Mouse (Mus musculus) forebrain, embryonic 10.5 days (tissue): ENCODE data around the gene Siah2. TPM values are rescaled to one million over a fixed set of nuclear protein-coding genes. Genes with fewer than 3 reads are reported as not detected.

Experiments
- DNase-seq: peaks from one replicate; pipeline ENCODE4 v3.0.0-alpha.2; 2017; ENCODE audit warnings: low spot score; ENCODE audit errors: extremely low spot score
- H3K27ac ChIP-seq: fragments of 300-500 bp; sonication (generic); 2 replicates; pipeline ENCODE4 v1.5.1; 2016; ENCODE audit warnings: mild to moderate bottlenecking
- H3K27me3 ChIP-seq: fragments of 300-500 bp; sonication (generic); 2 replicates; pipeline ENCODE4 v1.6.1; 2016; ENCODE audit warnings: mild to moderate bottlenecking; ENCODE audit not compliant: poor library complexity, severe bottlenecking
- H3K36me3 ChIP-seq: fragments of 300-500 bp; sonication (generic); replicated peaks from 2 replicates; pipeline ENCODE4 v1.6.1; 2016; ENCODE audit warnings: mild to moderate bottlenecking, moderate library complexity
- H3K4me1 ChIP-seq: fragments of 300-500 bp; sonication (generic); 2 replicates; pipeline ENCODE4 v1.6.1; 2016
- H3K4me3 ChIP-seq: fragments of 300-500 bp; sonication (generic); 2 replicates; pipeline ENCODE4 v1.5.1; 2016; ENCODE audit warnings: mild to moderate bottlenecking, moderate library complexity
- H3K9me3 ChIP-seq: fragments of 300-500 bp; sonication (generic); 2 replicates; pipeline ENCODE4 v1.6.1; 2016; ENCODE audit warnings: mild to moderate bottlenecking, moderate library complexity
- WGBS: fragments of 180-500 bp; shearing (Covaris S2); methylation state at CpG from one replicate; pipeline ENCODE4 v1.1.7; 2016; 5-methylcytosine and 5-hydroxymethylcytosine counted together
- polyA plus RNA-seq: library from polyadenylated mRNA; unstranded; fragments of >200 nt; fragmentation: Nextera tagmentation; extraction: Ambion mirVana; gene quantifications from 2 replicates; pipeline ENCODE4 v1.2.1, GENCODE M21; 2016

The Siah2 gene
- polyA plus RNA-seq, 1 experiment from 2014 or later: 2.7 TPM

DNA sequence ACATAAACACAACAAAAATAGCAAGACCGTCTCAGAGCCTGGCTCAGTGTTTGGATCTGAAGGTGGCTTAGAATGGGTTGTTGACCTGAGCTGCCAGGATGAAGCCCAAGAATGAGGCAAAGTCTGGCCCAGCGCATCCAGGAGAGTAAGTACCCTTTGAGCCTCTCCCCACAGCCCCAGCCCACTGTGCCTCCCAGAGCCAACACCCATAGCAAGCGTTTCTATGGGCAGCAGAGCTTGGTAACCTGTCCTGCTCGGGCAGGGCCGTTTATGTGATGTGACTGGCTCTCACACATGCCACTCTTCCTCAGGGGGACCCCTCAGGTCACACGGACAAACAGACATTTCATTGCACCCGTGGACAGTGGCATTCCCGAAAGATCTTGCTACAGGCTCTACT, 13.8 kb downstream of the Siah2 start:
- DNase-seq: no peak
- 70% methylated on average over 8 of the region's 8 CpGs for WGBS
- Histone ChIP-seq H3K27ac (no peak overlapping the region), H3K27me3 (no peaks in the 10 kb centered on the region), H3K4me3 (no peak overlapping the region), H3K4me1 (peaks cover 30% of the 10 kb centered on the region), H3K9me3 (no peaks in the 10 kb centered on the region), H3K36me3 (peaks cover 9% of the 10 kb centered on the region)

DNA sequence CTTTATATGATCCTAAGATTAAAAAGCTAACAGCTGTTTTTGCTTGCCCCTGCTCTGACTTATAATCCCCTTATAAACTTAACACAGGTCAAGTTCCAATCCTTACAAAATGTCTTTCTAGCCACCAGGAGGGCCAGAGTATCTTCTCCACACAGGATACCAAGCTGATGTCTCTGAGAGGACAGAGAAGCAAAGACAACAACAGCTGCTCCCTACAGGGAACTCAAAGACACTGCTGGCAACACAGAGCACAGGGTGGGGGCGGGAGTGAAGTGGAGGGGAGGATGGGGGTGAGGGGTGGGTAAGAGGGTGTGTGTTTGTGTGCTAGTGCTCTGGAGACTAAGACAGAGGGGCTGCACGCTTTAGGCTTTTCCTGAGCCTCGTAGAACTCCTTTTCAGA, 14.6 kb downstream of the Siah2 start:
- Histone ChIP-seq H3K9me3 (no peaks in the 10 kb centered on the region), H3K36me3 (peaks cover 9% of the 10 kb centered on the region), H3K27me3 (no peaks in the 10 kb centered on the region), H3K4me3 (no peak overlapping the region), H3K27ac (no peak overlapping the region), H3K4me1 (peaks cover 32% of the 10 kb centered on the region)
- DNase-seq: no peak
- 57% methylated on average over 3 of the region's 3 CpGs for WGBS

DNA sequence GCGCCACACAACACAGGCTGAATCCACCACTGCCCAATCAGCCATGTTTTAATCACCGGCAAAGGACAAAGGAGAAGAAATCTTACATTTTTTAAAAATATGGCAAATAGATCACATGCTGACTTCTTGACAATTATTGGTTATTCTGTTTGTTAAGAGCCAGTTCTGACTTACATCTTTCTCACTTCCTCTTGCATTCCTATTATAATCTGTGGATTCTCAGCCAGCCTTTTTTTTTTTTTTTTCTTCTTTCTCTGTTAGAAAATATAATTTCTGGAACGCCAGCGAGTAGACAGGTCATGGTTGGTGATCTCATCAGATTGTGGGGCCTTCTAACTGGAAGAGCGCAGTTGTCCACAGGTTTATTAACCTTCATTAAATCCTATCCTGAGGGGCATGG, 18.9 kb downstream of the Siah2 start:
- Histone ChIP-seq H3K9me3 (no peaks in the 10 kb centered on the region), H3K27me3 (no peaks in the 10 kb centered on the region), H3K27ac (no peak overlapping the region), H3K4me1 (peaks cover 26% of the 10 kb centered on the region), H3K4me3 (no peak overlapping the region), H3K36me3 (peaks cover 9% of the 10 kb centered on the region)
- no peak for DNase-seq
- 95% methylated on average over 5 of the region's 5 CpGs for WGBS

DNA sequence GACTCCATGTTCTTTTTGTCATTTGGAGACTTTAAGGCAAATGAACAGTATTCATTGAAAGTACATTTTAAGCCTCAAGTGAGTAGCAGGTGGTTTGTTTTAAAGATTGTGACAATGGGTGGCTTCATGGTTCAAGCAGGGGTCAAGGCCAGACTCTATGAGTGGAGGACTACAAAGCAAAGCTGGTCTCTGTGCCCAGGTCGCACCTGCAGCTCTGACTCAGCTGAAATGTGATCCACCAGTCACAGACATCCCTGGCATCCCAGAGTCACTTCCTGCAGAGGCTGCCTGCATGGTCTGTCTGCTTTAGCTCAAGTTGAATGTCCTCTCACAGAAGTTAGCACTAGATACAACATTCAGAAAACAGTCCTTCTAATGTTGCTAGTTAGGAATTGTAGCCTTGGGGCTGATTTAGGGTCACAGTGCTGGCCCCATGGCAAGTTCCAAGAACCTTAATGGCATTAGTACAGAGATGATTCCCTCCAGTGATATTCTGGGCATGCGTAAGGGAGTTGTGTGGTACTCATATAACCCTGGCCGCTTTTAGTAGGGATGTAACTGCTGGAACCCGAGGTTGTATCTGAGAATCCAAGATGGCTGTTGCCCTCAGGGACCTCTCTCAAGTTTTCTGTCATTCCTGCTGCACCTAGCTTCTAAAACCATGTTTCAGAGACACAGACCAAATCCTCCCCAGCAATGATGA, 19.6 kb downstream of the Siah2 start:
- H3K4me3 ChIP-seq: no peak overlapping the region
- H3K9me3 ChIP-seq: no peaks in the 10 kb centered on the region
- 74% methylated on average over 4 of the region's 4 CpGs for WGBS
- peaks cover 9% of the 10 kb centered on the region for H3K36me3 ChIP-seq
- H3K4me1 ChIP-seq: peaks cover 20% of the 10 kb centered on the region
- H3K27me3 ChIP-seq: no peaks in the 10 kb centered on the region
- no peak for DNase-seq
- no peak overlapping the region for H3K27ac ChIP-seq

DNA sequence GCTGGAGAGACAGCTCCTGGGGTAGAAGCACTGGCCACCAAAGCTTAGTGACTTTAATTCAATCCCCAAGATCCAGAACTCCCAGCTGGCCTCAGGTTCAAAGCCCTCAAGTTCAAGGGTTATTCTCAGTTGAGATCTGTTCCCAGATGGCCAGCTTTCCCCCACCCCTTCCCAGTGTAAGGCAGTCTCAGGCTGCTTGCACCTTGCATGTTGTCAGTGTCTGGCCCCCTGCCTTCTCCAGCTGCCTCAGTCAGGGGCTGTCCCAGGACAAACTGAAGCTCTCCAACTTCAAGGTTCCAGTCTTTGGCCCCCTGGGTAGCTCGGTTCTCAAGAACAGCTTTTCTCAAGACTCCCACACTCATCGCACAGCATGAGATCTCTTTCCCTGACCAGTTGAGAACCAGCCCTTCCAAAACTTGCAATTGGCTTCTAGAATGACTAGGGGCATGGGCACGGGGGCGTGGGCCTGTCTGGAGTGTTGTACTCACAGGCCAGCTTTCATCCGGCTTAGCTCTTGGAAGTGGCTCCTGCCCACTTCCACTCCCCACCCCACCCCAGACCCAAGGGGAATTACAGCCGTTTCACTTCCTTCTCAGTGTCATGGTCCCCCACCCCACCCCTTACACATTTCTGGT, 20.5 kb downstream of the Siah2 start:
- H3K36me3 ChIP-seq: peaks cover 9% of the 10 kb centered on the region
- H3K9me3 ChIP-seq: no peaks in the 10 kb centered on the region
- no peaks in the 10 kb centered on the region for H3K27me3 ChIP-seq
- peaks cover 13% of the 10 kb centered on the region for H3K4me1 ChIP-seq
- no peak overlapping the region for H3K27ac ChIP-seq
- WGBS: 80% methylated on average over 6 of the region's 6 CpGs
- DNase-seq: no peak
- H3K4me3 ChIP-seq: no peak overlapping the region

DNA sequence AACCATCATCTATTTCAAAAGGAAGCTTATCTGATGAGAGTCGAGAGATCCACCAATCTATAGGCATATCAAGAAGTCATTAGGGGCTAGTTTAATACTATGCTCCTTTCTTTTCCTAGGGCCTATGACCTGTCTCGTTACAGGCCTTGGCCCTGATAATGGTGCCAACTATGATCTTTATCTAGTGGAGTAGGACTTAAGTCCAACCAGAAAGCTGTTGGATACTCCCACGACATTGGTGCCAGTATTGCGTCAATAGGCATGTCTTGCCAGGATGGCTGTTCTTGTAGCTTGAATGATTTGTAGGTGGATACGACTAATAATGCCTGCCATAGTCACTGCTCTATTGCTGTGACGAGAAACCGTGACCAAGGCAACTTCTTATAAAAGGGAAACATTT, 28.2 kb downstream of the Siah2 start:
- Histone ChIP-seq H3K27ac (no peak overlapping the region), H3K27me3 (no peaks in the 10 kb centered on the region), H3K4me1 (no peaks in the 10 kb centered on the region), H3K4me3 (no peak overlapping the region), H3K9me3 (peaks cover 7% of the 10 kb centered on the region; the same call in 1 of the 2 replicates), H3K36me3 (no peaks in the 10 kb centered on the region)
- DNase-seq: no peak
- WGBS: 90% methylated on average over 7 of the region's 7 CpGs

DNA sequence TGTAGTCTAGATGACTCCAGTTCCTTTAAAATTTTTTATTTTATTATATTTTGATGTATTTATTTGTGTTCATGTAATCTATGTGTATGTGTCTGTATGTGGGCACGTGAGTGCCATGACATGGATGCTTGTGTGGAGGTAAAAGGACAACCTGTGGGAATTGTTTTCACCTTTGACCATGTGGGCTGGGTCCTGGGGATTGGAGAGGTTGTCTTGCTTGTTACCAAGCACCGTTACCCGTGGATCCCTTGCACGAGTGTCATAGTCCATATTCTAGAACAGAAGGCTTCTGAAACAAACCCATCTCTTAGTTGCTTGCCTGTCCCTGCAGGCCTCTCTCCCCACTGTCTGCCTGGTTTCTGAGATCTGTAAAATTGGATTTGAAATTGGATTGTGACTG, 31.6 kb downstream of the Siah2 start:
- Histone ChIP-seq H3K9me3 (no peaks in the 10 kb centered on the region; the same call in 1 of the 2 replicates), H3K4me1 (no peaks in the 10 kb centered on the region), H3K27me3 (no peaks in the 10 kb centered on the region), H3K4me3 (no peak overlapping the region), H3K36me3 (no peaks in the 10 kb centered on the region), H3K27ac (no peak overlapping the region)
- WGBS: 91% methylated on average over 4 of the region's 4 CpGs
- no peak for DNase-seq

DNA sequence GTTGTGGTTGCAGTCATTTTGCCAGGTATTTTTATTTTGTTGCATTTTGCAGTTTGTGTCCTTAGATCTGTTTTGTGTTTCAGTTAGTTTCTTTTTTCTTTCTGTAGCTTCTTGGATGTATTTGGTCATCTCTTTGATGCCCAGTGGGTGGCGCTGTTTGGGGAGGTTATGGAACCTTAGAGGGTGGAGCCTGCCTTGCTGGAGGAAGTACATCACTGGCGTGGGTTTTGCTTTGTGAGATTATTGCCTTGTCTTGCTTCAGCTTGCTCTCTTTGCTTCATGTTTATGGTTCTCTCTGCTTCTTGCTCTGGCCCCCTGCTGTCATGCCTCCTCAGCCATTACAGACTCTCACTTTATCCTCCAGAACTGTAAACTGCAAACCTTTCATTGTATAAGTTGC, 34.8 kb downstream of the Siah2 start:
- 40% methylated on average over 2 of the region's 2 CpGs for WGBS
- Histone ChIP-seq H3K36me3 (no peaks in the 10 kb centered on the region), H3K9me3 (no peaks in the 10 kb centered on the region), H3K27ac (no peak overlapping the region), H3K27me3 (no peaks in the 10 kb centered on the region), H3K4me3 (no peak overlapping the region), H3K4me1 (no peaks in the 10 kb centered on the region)
- no peak for DNase-seq

DNA sequence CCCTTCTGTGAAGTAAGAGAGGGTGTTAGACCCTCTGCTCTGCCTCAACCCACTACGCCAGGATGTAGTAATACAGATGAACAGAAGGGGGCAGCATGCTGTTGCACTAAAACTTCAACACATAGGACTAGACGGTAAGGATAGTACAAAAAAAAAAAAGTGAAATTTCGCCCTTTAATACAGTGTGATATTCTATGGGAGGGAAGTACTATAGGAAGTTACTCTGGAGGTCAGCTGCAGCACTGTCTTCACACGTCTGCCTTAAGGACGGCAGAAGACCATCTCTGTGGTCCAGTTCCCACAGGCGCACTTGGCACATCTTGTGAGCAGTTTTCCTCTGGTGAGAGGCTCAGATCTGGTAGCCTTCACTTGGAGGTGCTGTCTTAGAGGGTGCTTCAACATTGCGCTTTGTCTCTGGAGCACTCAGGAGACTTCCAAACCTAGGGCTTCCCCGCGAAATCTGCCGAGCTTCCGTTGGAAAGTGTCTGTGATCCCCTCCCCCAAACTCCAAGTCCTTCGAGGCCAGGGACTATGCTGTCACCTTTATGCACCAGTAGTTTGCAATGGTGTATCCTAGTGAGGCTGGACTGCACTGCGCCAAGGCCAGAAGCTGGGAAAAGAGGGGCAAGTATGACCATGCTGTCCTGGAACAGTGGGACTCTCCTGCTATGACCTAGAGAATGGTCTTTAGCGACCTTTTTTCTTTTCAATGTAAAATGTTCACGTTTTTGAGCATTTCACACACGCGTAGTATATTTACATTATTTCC, 36.7 kb downstream of the Siah2 start:
- no peak overlapping the region for H3K4me3 ChIP-seq
- no peaks in the 10 kb centered on the region for H3K36me3 ChIP-seq
- no peak overlapping the region for H3K27ac ChIP-seq
- peak; percentile 43 for DNase-seq
- no peaks in the 10 kb centered on the region for H3K4me1 ChIP-seq
- WGBS: 63% methylated on average over 17 of the region's 17 CpGs
- H3K9me3 ChIP-seq: no peaks in the 10 kb centered on the region
- no peaks in the 10 kb centered on the region for H3K27me3 ChIP-seq

DNA sequence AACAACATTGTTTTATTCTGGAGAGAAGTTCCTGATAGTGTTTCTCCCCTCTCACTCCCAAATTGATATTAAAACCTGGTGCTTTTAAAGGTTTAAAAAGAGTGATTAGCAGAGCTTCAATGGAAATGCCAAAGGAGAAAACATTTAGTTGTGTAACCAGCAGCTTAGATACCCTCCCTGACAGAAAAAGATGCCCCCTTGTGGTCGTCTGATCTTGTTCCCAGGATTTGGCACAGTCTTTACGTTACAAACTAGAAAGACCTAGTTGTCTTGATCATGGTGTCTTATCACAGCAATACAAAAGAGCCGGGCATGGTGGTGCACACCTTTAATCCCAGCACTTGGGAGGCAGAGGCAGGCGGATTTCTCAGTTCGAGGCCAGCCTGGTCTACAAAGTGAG, 38.3 kb downstream of the Siah2 start:
- no peaks in the 10 kb centered on the region for H3K36me3 ChIP-seq
- no peaks in the 10 kb centered on the region for H3K27me3 ChIP-seq
- no peak overlapping the region for H3K27ac ChIP-seq
- no peak overlapping the region for H3K4me3 ChIP-seq
- DNase-seq: no peak
- H3K4me1 ChIP-seq: no peaks in the 10 kb centered on the region
- no peaks in the 10 kb centered on the region for H3K9me3 ChIP-seq
- WGBS: 74% methylated on average over 5 of the region's 5 CpGs

DNA sequence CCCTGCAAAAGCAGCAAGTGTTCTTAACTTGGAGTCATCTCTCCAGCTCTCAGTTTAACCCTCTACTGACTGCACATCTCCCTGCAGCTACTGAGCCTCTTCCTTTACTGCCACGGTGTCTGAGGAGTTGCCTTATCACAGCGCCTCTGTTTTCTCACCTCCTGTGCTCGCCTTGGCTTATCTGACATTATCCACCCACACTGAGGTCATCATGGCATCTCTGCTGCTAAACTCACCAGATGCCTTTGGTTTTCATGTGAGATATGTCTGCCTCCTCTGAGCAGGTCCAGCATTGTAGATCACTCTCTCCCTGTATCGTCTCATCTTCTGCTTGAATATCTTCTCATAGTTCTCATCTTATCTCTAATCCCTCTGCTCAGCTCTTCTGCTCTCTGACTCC, 41.9 kb downstream of the Siah2 start:
- H3K27me3 ChIP-seq: no peaks in the 10 kb centered on the region
- H3K9me3 ChIP-seq: no peaks in the 10 kb centered on the region
- 84% methylated on average over 4 of the region's 4 CpGs for WGBS
- H3K27ac ChIP-seq: no peak overlapping the region
- H3K4me3 ChIP-seq: no peak overlapping the region
- H3K36me3 ChIP-seq: no peaks in the 10 kb centered on the region
- DNase-seq: no peak
- no peaks in the 10 kb centered on the region for H3K4me1 ChIP-seq

DNA sequence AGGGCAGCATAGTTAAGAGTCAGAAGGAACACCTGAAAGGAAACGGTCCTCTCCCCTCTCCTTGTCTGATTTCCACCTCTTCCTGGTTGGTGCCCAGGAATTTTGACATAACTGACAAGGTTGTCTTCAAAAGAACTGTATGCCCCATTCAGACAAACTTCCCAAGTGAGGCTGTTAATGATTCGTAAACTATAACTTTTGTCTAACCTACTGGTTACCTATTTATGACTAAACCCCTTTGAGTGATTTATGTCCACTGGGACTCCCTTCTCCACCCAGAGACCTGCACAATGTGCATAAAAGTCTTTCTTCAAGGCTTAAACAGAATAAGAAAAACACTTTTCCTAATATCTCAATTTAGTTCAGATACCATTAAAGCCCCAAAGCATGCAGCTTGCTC, 45.0 kb downstream of the Siah2 start:
- no peak for DNase-seq
- H3K27ac ChIP-seq: no peak overlapping the region
- 84% methylated on average over 2 of the region's 2 CpGs for WGBS

DNA sequence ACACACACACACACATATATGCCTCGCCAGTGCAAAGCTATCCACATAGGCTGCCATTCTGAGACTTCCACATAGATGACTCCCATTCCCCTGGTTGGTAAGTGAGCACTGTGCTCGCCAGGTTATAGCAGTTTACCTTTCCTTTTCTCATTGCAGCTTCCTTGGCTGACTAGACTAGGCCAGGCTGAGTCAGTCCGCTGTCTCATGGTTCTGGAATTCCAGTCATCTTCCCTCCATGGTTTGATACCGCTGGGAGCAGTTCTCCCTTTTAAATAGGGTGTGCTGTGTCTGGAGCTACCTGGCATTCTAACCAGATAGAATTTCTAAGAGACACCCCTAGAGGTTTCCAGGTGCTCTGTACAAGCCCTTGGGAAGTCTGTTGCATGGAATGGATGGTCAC, 46.0 kb downstream of the Siah2 start:
- H3K9me3 ChIP-seq: no peaks in the 10 kb centered on the region
- no peak for DNase-seq
- H3K4me1 ChIP-seq: no peaks in the 10 kb centered on the region
- H3K27ac ChIP-seq: no peak overlapping the region
- no peaks in the 10 kb centered on the region for H3K27me3 ChIP-seq
- WGBS: 87% methylated on average over 4 of the region's 4 CpGs
- no peaks in the 10 kb centered on the region for H3K36me3 ChIP-seq
- no peak overlapping the region for H3K4me3 ChIP-seq

More for the DNA sequence above, 45.0 kb downstream of the Siah2 start:
- no peaks in the 10 kb centered on the region for H3K36me3 ChIP-seq
- no peaks in the 10 kb centered on the region for H3K27me3 ChIP-seq
- H3K4me3 ChIP-seq: no peak overlapping the region
- no peaks in the 10 kb centered on the region for H3K4me1 ChIP-seq
- H3K9me3 ChIP-seq: no peaks in the 10 kb centered on the region
